Mouse (Mus musculus) 3T3-L1 (cell line): Measurements from ENCODE around the gene Uap1l1.
A peak's percentile ranks its signal among the peaks of the same experiment; 100 is the strongest.

Source experiments
- DNase-seq: peaks from one replicate; pipeline ENCODE4 v3.0.0-alpha.2; 2015; ENCODE audit warnings: low read depth, low spot score

The Uap1l1 gene

GRCm38 (mm10) chr2:25371764-25372643, 6.5 kb upstream of the Uap1l1 start, which contains the start of gene Sapcd2:
TSS of gene Sapcd2 (plus strand) at chr2:25372321.
- DNase-seq = peak; percentile 90

DNA sequence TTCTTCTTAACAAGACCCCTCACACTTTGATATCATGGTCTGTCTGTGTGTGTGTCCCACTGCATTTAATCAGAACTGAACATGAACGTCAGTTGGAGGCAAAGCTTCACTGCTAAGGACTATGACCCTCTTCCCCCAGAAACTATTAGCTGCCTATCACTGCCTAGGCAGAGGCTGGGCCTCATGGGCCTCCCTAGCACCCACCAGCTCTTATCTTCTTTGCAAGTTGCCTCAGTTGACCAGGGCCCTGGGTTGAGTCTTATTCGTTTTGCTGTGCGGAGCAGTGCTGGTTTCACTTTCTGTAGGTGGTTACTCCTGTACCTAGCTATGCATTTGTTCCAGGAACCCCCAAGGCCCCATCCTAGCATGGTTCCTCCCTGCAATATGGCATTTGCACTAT, 4.5 kb upstream of the Uap1l1 start:
- no peak for DNase-seq

- DNase-seq = no peak
These were observed 756 bp downstream of the Uap1l1 start for GRCm38 (mm10) chr2:25364761-25365090.

GRCm38 (mm10) chr2:25364313-25364712, 1.2 kb downstream of the Uap1l1 start:
- DNase-seq = no peak

DNA sequence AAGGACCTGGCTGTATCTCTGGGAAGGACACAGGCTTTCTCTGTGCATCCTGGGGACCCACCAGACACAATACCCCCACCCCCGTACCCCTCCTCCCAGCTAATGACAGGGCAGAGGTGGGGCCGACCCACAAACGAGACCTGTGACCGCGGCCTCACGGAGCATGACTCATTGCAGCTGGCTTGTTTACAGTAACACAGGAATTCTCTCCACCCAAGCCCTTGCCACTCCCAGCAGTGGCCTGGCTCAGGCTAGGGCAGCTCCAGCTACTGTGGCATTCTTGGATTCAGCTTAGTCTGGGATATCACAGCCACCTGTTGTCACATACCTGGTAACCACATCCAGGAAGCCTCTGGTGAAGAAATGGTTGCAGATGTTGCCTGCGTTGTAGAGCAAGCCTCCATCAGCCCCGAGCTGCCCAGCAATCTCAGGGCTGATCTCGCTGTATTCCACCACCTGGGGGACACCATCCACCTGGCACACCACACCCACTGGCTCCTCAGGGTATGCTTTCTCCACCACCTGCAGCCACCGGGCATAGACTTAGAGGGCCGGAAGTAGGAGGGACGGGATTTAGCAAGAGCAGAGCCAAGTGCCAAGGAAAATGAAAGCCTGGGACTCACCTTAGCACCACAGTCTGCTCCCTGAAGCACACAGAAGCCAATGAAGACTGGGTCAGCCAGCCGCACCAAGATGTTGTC, 1.9 kb downstream of the Uap1l1 start:
- DNase-seq = peak; percentile 78

DNA sequence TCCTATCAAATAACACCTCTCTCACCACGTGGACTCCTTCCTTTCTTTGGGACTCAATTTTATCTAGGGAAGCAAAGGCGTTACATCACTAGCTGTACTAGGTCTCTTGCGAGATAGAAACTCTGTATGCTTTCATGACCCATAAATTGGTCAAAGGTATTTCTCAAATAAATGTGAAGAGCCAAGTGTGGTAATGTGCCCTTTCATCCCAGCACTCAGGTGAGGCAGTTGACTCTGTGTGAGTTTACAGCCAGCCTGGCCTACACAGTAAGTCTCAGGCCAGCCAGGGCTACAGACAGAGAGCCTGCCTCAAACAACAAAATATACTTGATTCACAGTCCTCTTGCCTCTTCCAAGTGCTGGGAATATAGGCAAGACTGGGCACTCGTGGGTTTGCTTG, 5.6 kb downstream of the Uap1l1 start:
- DNase-seq = no peak

DNA sequence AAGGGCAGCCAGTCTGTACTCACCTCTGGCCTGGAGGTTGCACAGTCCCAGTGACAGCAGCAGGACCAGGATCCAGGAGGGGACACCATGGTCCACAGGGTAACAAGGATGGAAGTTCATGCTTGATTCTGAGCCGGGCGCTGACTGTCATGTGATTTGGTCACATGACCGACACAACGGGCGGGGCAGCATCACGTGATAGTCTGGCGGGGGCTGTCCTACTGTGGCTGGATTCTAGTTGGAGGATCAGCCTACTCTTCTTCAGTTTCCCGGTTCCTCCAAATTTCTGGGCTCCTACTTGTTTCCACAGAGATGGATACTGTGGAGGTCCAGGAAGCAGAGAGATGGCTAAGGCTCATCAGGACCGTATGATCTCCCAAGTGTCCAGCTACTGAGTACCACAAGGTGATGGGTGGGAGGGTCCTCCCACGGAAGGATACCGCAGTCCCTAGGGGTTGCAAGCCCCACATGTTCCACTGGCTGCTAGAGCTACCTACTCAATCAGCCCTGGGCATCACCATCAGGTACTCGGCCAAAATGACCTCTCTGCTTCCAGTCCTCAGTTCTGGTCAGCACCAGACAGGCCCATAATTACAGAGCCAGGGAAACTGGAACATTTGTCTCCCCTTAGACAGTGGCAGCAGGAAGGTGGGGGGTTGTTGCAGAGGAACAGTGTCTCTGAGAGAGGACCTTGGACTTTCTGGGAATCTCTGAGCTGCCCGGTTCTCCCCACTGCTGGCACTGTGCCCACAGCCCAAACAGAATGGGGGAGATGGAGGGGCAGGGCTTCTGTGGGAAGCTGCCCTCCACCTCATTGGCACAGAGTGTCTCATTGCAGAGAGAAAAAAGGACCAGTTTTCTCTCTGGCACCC, 9.0 kb downstream of the Uap1l1 start, which contains the start of gene Dpp7:
Gene Dpp7 (minus strand): TSS at position 152 of the 872 bp plus-strand sequence.
- DNase-seq = peak; percentile 93

GRCm38 (mm10) chr2:25355419-25356066, 9.9 kb downstream of the Uap1l1 start:
- no peak for DNase-seq

GRCm38 (mm10) chr2:25354211-25354610, 11.3 kb downstream of the Uap1l1 start:
- no peak for DNase-seq

GRCm38 (mm10) chr2:25350701-25351100, 14.8 kb downstream of the Uap1l1 start:
- DNase-seq = no peak

DNA sequence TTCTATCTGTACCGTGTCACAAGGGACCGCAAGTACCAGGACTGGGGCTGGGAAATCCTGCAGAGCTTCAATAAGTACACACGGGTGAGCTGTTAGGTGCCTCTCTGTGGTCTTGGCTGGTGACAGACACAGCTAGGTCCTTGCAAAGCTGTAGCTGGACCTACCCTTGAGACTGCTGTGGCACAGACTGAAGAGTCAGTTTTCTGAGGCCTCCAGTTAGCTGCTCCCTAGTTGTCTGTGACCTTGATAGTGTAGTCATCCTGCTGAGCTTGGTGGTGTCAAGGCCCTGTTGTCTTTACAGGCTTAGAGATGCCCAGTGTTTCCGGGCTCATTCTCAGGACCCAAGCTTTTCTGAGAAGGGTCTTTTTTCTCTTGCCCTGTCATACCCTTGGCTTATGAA, 16.0 kb downstream of the Uap1l1 start:
- DNase-seq = no peak

- DNase-seq = no peak
These were observed 17.3 kb downstream of the Uap1l1 start for GRCm38 (mm10) chr2:25348162-25348561.

DNA sequence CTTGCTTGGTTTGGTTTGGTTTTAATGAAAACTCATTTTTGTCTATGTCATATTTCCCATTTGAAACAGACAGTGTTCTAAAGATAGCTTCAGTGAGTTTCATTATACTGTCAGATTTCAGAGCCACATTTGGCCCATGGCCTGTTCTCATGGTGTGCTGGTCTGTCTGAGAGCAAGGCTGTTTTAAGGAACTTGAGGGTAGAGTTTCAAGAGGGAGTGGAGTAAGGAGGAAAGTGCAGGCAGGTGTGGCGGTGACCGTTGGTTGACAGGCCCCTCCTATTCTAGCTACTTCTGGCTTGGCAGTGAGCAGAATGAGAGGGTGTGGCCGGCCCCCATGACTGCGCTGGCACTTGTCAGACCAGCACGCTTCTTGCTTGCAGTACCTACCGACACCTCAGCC, 27.2 kb downstream of the Uap1l1 start:
- no peak for DNase-seq

GRCm38 (mm10) chr2:25333569-25333968, 31.9 kb downstream of the Uap1l1 start:
- DNase-seq = no peak

GRCm38 (mm10) chr2:25332286-25333160, 33.0 kb downstream of the Uap1l1 start, which contains the start of gene Man1b1:
TSS of gene Man1b1 (plus strand) at chr2:25332338.
- peak; percentile 99 for DNase-seq

- peak; percentile 63 for DNase-seq
These were observed 34.0 kb downstream of the Uap1l1 start for GRCm38 (mm10) chr2:25331470-25331869.

GRCm38 (mm10) chr2:25328440-25328839, 37.0 kb downstream of the Uap1l1 start:
- DNase-seq = peak; percentile 74

DNA sequence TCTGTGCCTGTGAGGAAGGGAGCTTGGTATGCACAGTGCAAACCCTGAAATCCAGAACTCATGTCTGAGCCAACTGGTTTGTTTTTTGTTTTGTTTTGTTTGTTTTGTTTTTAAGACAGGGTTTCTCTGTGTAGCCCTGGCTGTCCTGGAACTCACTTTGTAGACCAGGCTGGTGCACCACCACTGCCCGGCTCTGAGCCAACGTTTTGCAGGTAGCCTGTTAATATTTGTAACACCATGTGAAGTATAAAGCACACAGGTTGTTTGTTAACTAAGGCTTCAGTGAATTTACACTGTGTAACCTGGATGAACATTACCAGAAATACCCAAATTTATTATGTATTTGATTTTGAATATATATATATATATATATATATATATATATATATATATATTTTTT, 39.4 kb downstream of the Uap1l1 start:
- no peak for DNase-seq

DNA sequence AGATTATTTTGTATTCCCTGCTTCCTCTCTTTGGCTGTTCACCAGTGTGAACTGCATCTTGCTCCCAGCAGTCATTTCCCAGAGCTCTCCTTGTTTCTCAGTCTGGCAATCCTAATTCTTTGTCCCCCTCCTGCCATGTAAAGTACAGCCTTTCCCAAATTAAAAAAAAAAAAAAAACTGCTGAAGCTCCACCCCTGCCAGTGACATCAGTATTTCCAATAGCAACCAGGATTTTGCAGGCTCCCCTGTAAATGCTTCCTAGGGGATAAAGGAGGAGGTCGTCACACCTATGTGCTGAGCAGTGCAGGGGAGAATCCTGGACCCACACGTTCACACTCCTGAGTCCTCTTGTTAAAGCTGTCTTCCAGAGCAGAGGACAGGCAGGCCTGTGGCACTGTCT, 45.4 kb downstream of the Uap1l1 start:
- DNase-seq = no peak
